In genomic region chr15:11862253-11862652, GRCm38 (mm10) we compare ENCODE assay signal across 20 mouse cellular contexts. TPM values are rescaled to one million over a fixed set of nuclear protein-coding genes. Genes with fewer than 3 reads are reported as not detected.
DNase-seq lines count a peak whose midpoint lies in the region; TF ChIP-seq lines count a peak whose summit lies in the region.
"Had no signal": no experiment of that assay in that cellular context is flagged by ENCODE, and none has a peak within 500 bp of the region (broad histone marks: within the 10 kb centered on the region; RNA-seq: fewer than 3 reads in every experiment).

No protein-coding gene starts in this region.

- peak; percentile 15 to 32 for DNase-seq in frontal cortex, postnatal 36 days (ENCODE audit: low spot score in 2 of 2)
- DNase-seq in frontal cortex, postnatal 14 days (ENCODE audit: low spot score in 2 of 2): no peak
- DNase-seq in layer of hippocampus, adult 2 months (ENCODE audit: low spot score in 2 of 2): no peak
- no peak for DNase-seq in layer of hippocampus, adult 9-11 months
- peak; percentile 17 to 27 for DNase-seq in right cerebral cortex, adult 2 months (ENCODE audit: low spot score in 2 of 2)
- DNase-seq in right cerebral cortex, postnatal 36 days (ENCODE audit: low spot score in 2 of 2): no peak
- DNase-seq in spleen, postnatal 10 days (ENCODE audit: low spot score in 2 of 2): no peak
- DNase-seq: adrenal gland, postnatal 10 days; cerebellum, adult 11-12 months; cerebellum, adult 9-10 months; cerebellum, postnatal 25 days; gastrocnemius, postnatal 10 days; heart, adult 2 months; heart, postnatal 14 days had no signal

- H3K27ac ChIP-seq in layer of hippocampus, adult 2 months: peak overlapping the region; percentile 92
- H3K27ac ChIP-seq: embryonic facial prominence, embryonic 13.5 days; forebrain, embryonic 12.5 days; heart, adult 2 months; heart, embryonic 15.5 days; hindbrain, embryonic 14.5 days had no signal

- H3K4me3 ChIP-seq in layer of hippocampus, adult 2 months: no peak overlapping the region
- H3K4me3 ChIP-seq: embryonic facial prominence, embryonic 13.5 days; forebrain, embryonic 12.5 days; heart, adult 2 months; heart, embryonic 15.5 days had no signal

- TF ChIP-seq CTCF in layer of hippocampus, adult 2 months (conservative IDR thresholded peaks at IDR 0.05): no peak

RNA-seq across cellular contexts. Expression of gene Npr3, which starts 44.8 kb away (rescaled TPM):
- total RNA-seq in layer of hippocampus, adult 2 months (2021): 10 to 100 TPM; 15.7 to 17.7 TPM
- total RNA-seq: hematopoietic stem cell, adult 5-6 weeks; MEL had no signal

Comparison
In these comparisons a context has a peak if more than half of its experiments do, and no peak if none do; other contexts are left out.
1. DNase-seq: peak in frontal cortex, postnatal 36 days (2 of 2) and right cerebral cortex, adult 2 months (2 of 2); none in frontal cortex, postnatal 14 days (0 of 2), layer of hippocampus, adult 2 months (0 of 2), layer of hippocampus, adult 9-11 months (single experiment), right cerebral cortex, postnatal 36 days (0 of 2) and spleen, postnatal 10 days (0 of 2).